Mouse (Mus musculus) CH12.LX (cell line): ENCODE measurements at regions not wholly inside any gene's neighbourhood (a gene's known extent, or its start where the extent isn't known, plus 50 kb on each side); places are given as distances from the start of the nearest gene placed in this dataset.

ENCODE experiments used
- DNase-seq: peaks from one replicate; pipeline ENCODE4 v3.0.0-alpha.2; 2013; ENCODE audit errors: extremely low read depth
- H3K27ac ChIP-seq: 2 replicates; pipeline ENCODE4 v1.5.1; 2012; ENCODE audit warnings: low read depth, mild to moderate bottlenecking, control low read depth, moderate library complexity; ENCODE audit not compliant: insufficient read depth
- H3K27me3 ChIP-seq: replicated peaks from 2 replicates; pipeline ENCODE3; 2012; ENCODE audit warnings: inconsistent platforms
- H3K36me3 ChIP-seq, 2 experiments: replicated peaks in 1 of 2; 2 replicates each; pipeline versions ENCODE3 to v1.6.1; 2012; ENCODE audit warnings: inconsistent platforms in 1 of 2, low read length in 1 of 2, mild to moderate bottlenecking in 1 of 2, mixed read lengths in 1 of 2, moderate library complexity in 1 of 2; ENCODE audit not compliant: control insufficient read depth in 1 of 2, insufficient read depth in 1 of 2
- H3K4me1 ChIP-seq, 2 experiments: 2 replicates each; pipeline ENCODE4 v1.6.1; 2012; ENCODE audit warnings: inconsistent platforms in 1 of 2, moderate library complexity in 1 of 2; ENCODE audit not compliant: insufficient read depth in 2 of 2, control insufficient read depth in 1 of 2
- H3K4me2 ChIP-seq: 2 replicates; pipeline ENCODE4 v1.6.1; 2012; ENCODE audit warnings: low read depth, mild to moderate bottlenecking, control low read depth; ENCODE audit not compliant: poor library complexity, insufficient read depth, severe bottlenecking
- H3K4me3 ChIP-seq, 3 experiments: fragments of 150-350 bp in 1 of 3; sonication (generic) in 1 of 3; replicated peaks in 1 of 3; 2 replicates each; pipeline versions ENCODE3 to v1.5.1; 2011 to 2012; ENCODE audit warnings: low read depth in 2 of 3, low read length in 2 of 3, mild to moderate bottlenecking in 2 of 3, moderate library complexity in 2 of 3, control low read depth in 1 of 3, improper control_type of control experiment in 1 of 3, inconsistent platforms in 1 of 3, mixed read lengths in 1 of 3; ENCODE audit not compliant: poor library complexity in 1 of 3
- H3K79me2 ChIP-seq: replicated peaks from 2 replicates; pipeline ENCODE4 v1.6.1; 2012; ENCODE audit warnings: mild to moderate bottlenecking, moderate library complexity; ENCODE audit not compliant: control insufficient read depth, poor library complexity, insufficient read depth, severe bottlenecking; ENCODE audit errors: extremely low read depth
- H3K9ac ChIP-seq: 2 replicates; pipeline ENCODE4 v1.6.1; 2012; ENCODE audit warnings: low read depth, mild to moderate bottlenecking, control low read depth, moderate library complexity; ENCODE audit not compliant: insufficient read depth
- H3K9me3 ChIP-seq: replicated peaks from 2 replicates; pipeline ENCODE3; 2012; ENCODE audit warnings: low read length, inconsistent platforms, mixed read lengths
- CHD1 ChIP-seq: IDR thresholded peaks from 2 replicates; pipeline ENCODE4 v1.6.1; 2012; ENCODE audit warnings: low read depth, low read length, improper control_type of control experiment, inconsistent platforms
- CTCF ChIP-seq, 2 experiments: IDR thresholded peaks in 1 of 2; conservative IDR thresholded peaks in 1 of 2; 2 replicates each; pipeline ENCODE4 v1.5.1; 2011 to 2012; ENCODE audit warnings: low read depth in 2 of 2, low read length in 2 of 2, improper control_type of control experiment in 1 of 2, inconsistent platforms in 1 of 2, mild to moderate bottlenecking in 1 of 2, moderate library complexity in 1 of 2
- ELF1 ChIP-seq: IDR thresholded peaks from 2 replicates; pipeline ENCODE4 v1.6.1; 2014; ENCODE audit warnings: low read depth, mild to moderate bottlenecking, inconsistent platforms, low read length, improper control_type of control experiment
- EP300 ChIP-seq: IDR thresholded peaks from 2 replicates; pipeline ENCODE4 v1.6.1; 2011; ENCODE audit warnings: low read length, improper control_type of control experiment
- ETS1 ChIP-seq: conservative IDR thresholded peaks from 2 replicates; pipeline ENCODE4 v1.6.1; 2012; ENCODE audit warnings: low read depth, mild to moderate bottlenecking, inconsistent platforms, low read length, improper control_type of control experiment, moderate library complexity
- IRF4 ChIP-seq: IDR thresholded peaks from 2 replicates; pipeline ENCODE4 v1.6.1; 2014; ENCODE audit warnings: low read depth, mild to moderate bottlenecking, inconsistent platforms, low read length, improper control_type of control experiment
- JUN ChIP-seq: IDR thresholded peaks from 2 replicates; pipeline ENCODE4 v1.6.1; 2011; ENCODE audit warnings: low read depth, mild to moderate bottlenecking, low read length, improper control_type of control experiment, moderate library complexity; ENCODE audit not compliant: insufficient read depth
- KAT2A ChIP-seq: IDR thresholded peaks from 2 replicates; pipeline ENCODE4 v1.6.1; 2012; ENCODE audit warnings: low read length, improper control_type of control experiment, inconsistent platforms; ENCODE audit not compliant: insufficient replicate concordance
- MAFK ChIP-seq: IDR thresholded peaks from 2 replicates; pipeline ENCODE4 v1.6.1; 2011; ENCODE audit warnings: low read length, improper control_type of control experiment; ENCODE audit not compliant: insufficient replicate concordance
- MAX ChIP-seq: IDR thresholded peaks from 2 replicates; pipeline ENCODE4 v1.6.1; 2011; ENCODE audit warnings: low read length, improper control_type of control experiment
- MEF2A ChIP-seq: IDR thresholded peaks from 2 replicates; pipeline ENCODE4 v1.6.1; 2014; ENCODE audit warnings: low read depth, mild to moderate bottlenecking, inconsistent platforms, low read length, improper control_type of control experiment, borderline replicate concordance
- NRF1 ChIP-seq: IDR thresholded peaks from 2 replicates; pipeline ENCODE4 v1.6.1; 2014; ENCODE audit warnings: low read depth, mild to moderate bottlenecking, inconsistent platforms, low read length, improper control_type of control experiment, moderate library complexity
- POLR2AphosphoS2 ChIP-seq: IDR thresholded peaks from 2 replicates; pipeline ENCODE4 v1.6.1; 2011; ENCODE audit warnings: low read depth, low read length, improper control_type of control experiment
- RCOR1 ChIP-seq: conservative IDR thresholded peaks from 2 replicates; pipeline ENCODE4 v1.6.1; 2012; ENCODE audit warnings: low read depth, mild to moderate bottlenecking, inconsistent platforms, low read length, improper control_type of control experiment
- SMC3 ChIP-seq: IDR thresholded peaks from 2 replicates; pipeline ENCODE4 v1.6.1; 2011; ENCODE audit warnings: low read depth, low read length, improper control_type of control experiment
- TCF12 ChIP-seq: IDR thresholded peaks from 2 replicates; pipeline ENCODE4 v1.6.1; 2014; ENCODE audit warnings: low read depth, mild to moderate bottlenecking, inconsistent platforms, low read length, improper control_type of control experiment
- UBTF ChIP-seq: IDR thresholded peaks from 2 replicates; pipeline ENCODE4 v1.6.1; 2012; ENCODE audit warnings: low read depth, mild to moderate bottlenecking, inconsistent platforms, low read length, improper control_type of control experiment, moderate library complexity
- USF2 ChIP-seq: conservative IDR thresholded peaks from 2 replicates; pipeline ENCODE4 v1.6.1; 2011; ENCODE audit warnings: low read depth, low read length, improper control_type of control experiment
- ZC3H11A ChIP-seq: IDR thresholded peaks from 2 replicates; pipeline ENCODE4 v1.6.1; 2012; ENCODE audit warnings: low read depth, mild to moderate bottlenecking, inconsistent platforms, low read length, improper control_type of control experiment
- ZMIZ1 ChIP-seq: IDR thresholded peaks from 2 replicates; pipeline ENCODE4 v1.6.1; 2012; ENCODE audit warnings: low read depth, mild to moderate bottlenecking, inconsistent platforms, low read length, improper control_type of control experiment
- dilution Hi-C: fragments of 300-500 bp; cut with MboI; formaldehyde crosslinking; loops from 2 replicates; pipeline ENCODE4 v1.14.3; 2020; ENCODE audit warnings: low sequenced_read_pairs; ENCODE audit not compliant: extremely low pct_unique_long_range_greater_than_20kb, extremely low pct_ligation_motif_present
- in situ Hi-C: fragments of 300-500 bp; cut with MboI; formaldehyde crosslinking; loops from 3 replicates; pipeline ENCODE4 v1.14.3; 2019; ENCODE audit warnings: low sequenced_read_pairs, low pct_ligation_motif_present, low pct_unique_long_range_greater_than_20kb, mixed read lengths

DNA sequence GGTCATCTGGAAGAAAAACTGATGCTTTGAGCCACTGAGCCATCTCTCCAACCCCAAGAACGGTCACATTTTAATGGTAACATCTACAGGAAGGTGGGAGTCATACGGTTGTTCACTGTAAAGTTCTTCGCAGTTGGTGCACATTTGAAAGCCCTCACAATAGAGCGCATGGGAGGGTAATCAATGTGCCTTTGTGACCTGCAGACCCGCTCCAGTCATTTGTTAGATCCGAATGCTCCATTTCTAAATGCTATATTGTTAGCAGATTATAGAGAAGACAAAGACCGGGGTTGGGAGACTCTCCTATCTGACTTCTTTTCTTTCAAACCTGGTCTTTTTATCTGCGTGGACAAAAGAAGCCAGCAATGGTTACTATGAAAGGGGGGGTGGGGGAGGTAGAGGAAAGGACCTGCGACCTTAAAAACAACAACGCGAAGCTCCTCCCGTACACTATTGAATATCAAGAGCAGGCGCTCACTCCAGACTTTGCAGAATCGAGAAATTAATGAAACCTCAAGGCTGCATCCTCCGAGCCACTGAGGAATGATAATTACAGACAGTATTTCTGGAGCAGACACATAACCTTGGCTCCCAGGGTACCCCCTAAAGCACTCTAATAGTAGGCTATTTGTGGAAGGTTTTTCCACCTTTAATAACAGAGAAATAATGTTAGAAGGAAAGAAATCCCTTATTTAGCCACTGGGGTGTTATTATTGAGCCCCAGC, 134.7 kb upstream of the Smim15 start:
- H3K36me3 ChIP-seq, result no peaks in the 10 kb centered on the region
- H3K9me3 ChIP-seq, result no peaks in the 10 kb centered on the region
- H3K4me3 ChIP-seq, result no peak overlapping the region
- H3K27me3 ChIP-seq, result no peaks in the 10 kb centered on the region
- in situ Hi-C loops, result no loop called here
- dilution Hi-C loops, result no loop called here
- no peak for DNase-seq
- TF ChIP-seq USF2 (no peak), IRF4 (no peak), POLR2AphosphoS2 (no peak), RCOR1 (no peak), CTCF (conservative IDR thresholded peaks at IDR 0.05 in 1 of 2, IDR thresholded peaks at IDR 0.05 in 1 of 2; ENCODE audit: low read depth in 2 of 2, low read length in 2 of 2) (no peak), ELF1 (no peak), SMC3 (no peak), ZMIZ1 (no peak), MAX (no peak), NRF1 (no peak), CHD1 (no peak)
- TF ChIP-seq, all 38 proteins: peak for 0
- H3K9ac ChIP-seq, result no peak overlapping the region
- H3K79me2 ChIP-seq, result no peaks in the 10 kb centered on the region
- H3K4me2 ChIP-seq, result no peak overlapping the region
- peaks cover 0 to 3% of the 10 kb centered on the region in 2 experiments; a peak in 1 of 4 replicates for H3K4me1 ChIP-seq
- H3K27ac ChIP-seq, result no peak overlapping the region

- Histone ChIP-seq H3K79me2 (no peaks in the 10 kb centered on the region), H3K4me2 (no peak overlapping the region), H3K4me3 (no peak overlapping the region), H3K9ac (no peak overlapping the region), H3K4me1 (peaks cover 7 to 19% of the 10 kb centered on the region in 2 experiments), H3K9me3 (no peaks in the 10 kb centered on the region), H3K36me3 (no peaks in the 10 kb centered on the region), H3K27me3 (no peaks in the 10 kb centered on the region), H3K27ac (no peak overlapping the region)
- dilution Hi-C loops, result no loop called here
- in situ Hi-C loops, result no loop called here
- no peak for TF ChIP-seq NRF1
- TF ChIP-seq JUN, result no peak
- TF ChIP-seq UBTF, result no peak
- TF ChIP-seq MAX, result no peak
- TF ChIP-seq RCOR1, result no peak
- TF ChIP-seq ETS1, result no peak
- no peak for TF ChIP-seq EP300
- no peak for TF ChIP-seq MEF2A
- no peak for TF ChIP-seq ZC3H11A
- TF ChIP-seq MAFK, result no peak
- TF ChIP-seq ELF1, result no peak
- no peak for TF ChIP-seq IRF4
- TF ChIP-seq CTCF (conservative IDR thresholded peaks at IDR 0.05 in 1 of 2, IDR thresholded peaks at IDR 0.05 in 1 of 2; ENCODE audit: low read depth in 2 of 2, low read length in 2 of 2), result no peak
- TF ChIP-seq TCF12, result no peak
- TF ChIP-seq KAT2A, result no peak
- DNase-seq, result no peak
These were observed 136.3 kb upstream of the Smim15 start for GRCm38 (mm10) chr13:107907966-107908365.
